Mouse (Mus musculus): ENCODE data around the gene Cenpt. TPM values are rescaled to one million over a fixed set of nuclear protein-coding genes. Genes with fewer than 3 reads are reported as not detected.

Cenpt gene
- polyA plus RNA-seq (2017; shearing (Covaris generic)): 26.4 TPM

GRCm38 (mm10) chr8:105853178-105853577 lies at the start of gene Cenpt:
Cenpt (minus strand) TSS chr8:105853278.

GRCm38 (mm10) chr8:105900180-105900940 lies 47.3 kb upstream of the Cenpt start, which contains the start of gene Pskh1:
Pskh1 (plus strand) TSS chr8:105900441.

GRCm38 (mm10) chr8:105893339-105893738 lies 40.3 kb upstream of the Cenpt start, which contains the start of gene Nrn1l:
Nrn1l (plus strand) TSS chr8:105893567.

GRCm38 (mm10) chr8:105880754-105881520 lies 27.9 kb upstream of the Cenpt start, which contains the start of gene Edc4:
Edc4 (plus strand) TSS chr8:105880881.

GRCm38 (mm10) chr8:105860143-105860981 lies 7.3 kb upstream of the Cenpt start, which contains the start of gene Nutf2:
Nutf2 (plus strand) TSS chr8:105860580.

GRCm38 (mm10) chr8:105854715-105855216 lies 1.7 kb upstream of the Cenpt start, which contains the start of gene Thap11:
Thap11 (plus strand) TSS chr8:105855132.

GRCm38 (mm10) chr8:105826861-105827848 lies 25.9 kb downstream of the Cenpt start, which contains the start of the genes Ranbp10 and Tsnaxip1:
Ranbp10 (minus strand) TSS chr8:105827350.
Tsnaxip1 (plus strand) TSS chr8:105827731.

Other genes starting within 250 kb of the Cenpt start
- 20.5 TPM for gene Ripor1, start 248.0 kb downstream of the Cenpt start, polyA plus RNA-seq (2017; shearing (Covaris generic))
- gene Ctcf, start 216.7 kb downstream of the Cenpt start, polyA plus RNA-seq (2017; shearing (Covaris generic)): 194 TPM
- not detected for gene Agrp, start 215.9 kb downstream of the Cenpt start, polyA plus RNA-seq (2017; shearing (Covaris generic))
- gene Carmil2, start 167.0 kb downstream of the Cenpt start, polyA plus RNA-seq (2017; shearing (Covaris generic)): 129 TPM
- 78.6 TPM for gene Acd, start 152.2 kb downstream of the Cenpt start, polyA plus RNA-seq (2017; shearing (Covaris generic))
- gene Pard6a, start 152.1 kb downstream of the Cenpt start, polyA plus RNA-seq (2017; shearing (Covaris generic)): 16.1 TPM
- gene 4933405L10Rik, start 145.6 kb downstream of the Cenpt start, polyA plus RNA-seq (2017; shearing (Covaris generic)): 0.42 TPM
- 1.1 TPM for gene Enkd1, start 145.1 kb downstream of the Cenpt start, polyA plus RNA-seq (2017; shearing (Covaris generic))
- gene Gfod2, start 94.6 kb downstream of the Cenpt start, polyA plus RNA-seq (2017; shearing (Covaris generic)): 9.0 TPM
- 121 TPM for gene Ranbp10, start 25.9 kb downstream of the Cenpt start, polyA plus RNA-seq (2017; shearing (Covaris generic))
- gene Tsnaxip1, start 25.5 kb downstream of the Cenpt start, polyA plus RNA-seq (2017; shearing (Covaris generic)): not detected
- gene Thap11, start 1.9 kb upstream of the Cenpt start, polyA plus RNA-seq (2017; shearing (Covaris generic)): 30.5 TPM
- gene Nutf2, start 7.3 kb upstream of the Cenpt start, polyA plus RNA-seq (2017; shearing (Covaris generic)): 21.1 TPM
- gene Edc4, start 27.6 kb upstream of the Cenpt start, polyA plus RNA-seq (2017; shearing (Covaris generic)): 101 TPM
- 1.8 TPM for gene Nrn1l, start 40.3 kb upstream of the Cenpt start, polyA plus RNA-seq (2017; shearing (Covaris generic))
- 17.7 TPM for gene Pskh1, start 47.2 kb upstream of the Cenpt start, polyA plus RNA-seq (2017; shearing (Covaris generic))
- 1.4 TPM for gene Ctrl, start 80.6 kb upstream of the Cenpt start, polyA plus RNA-seq (2017; shearing (Covaris generic))
- 159 TPM for gene Psmb10, start 85.2 kb upstream of the Cenpt start, polyA plus RNA-seq (2017; shearing (Covaris generic))
- not detected for gene Lcat, start 90.1 kb upstream of the Cenpt start, polyA plus RNA-seq (2017; shearing (Covaris generic))
- gene Slc12a4, start 112.8 kb upstream of the Cenpt start, polyA plus RNA-seq (2017; shearing (Covaris generic)): 17.0 TPM
- not detected for gene Dpep3, start 126.2 kb upstream of the Cenpt start, polyA plus RNA-seq (2017; shearing (Covaris generic))
- 12.0 TPM for gene Dus2, start 138.1 kb upstream of the Cenpt start, polyA plus RNA-seq (2017; shearing (Covaris generic))
- not detected for gene Dpep2nb, start 152.7 kb upstream of the Cenpt start, polyA plus RNA-seq (2017; shearing (Covaris generic))
- 3.8 TPM for gene Ddx28, start 158.6 kb upstream of the Cenpt start, polyA plus RNA-seq (2017; shearing (Covaris generic))
- gene Nfatc3, start 205.6 kb upstream of the Cenpt start, polyA plus RNA-seq (2017; shearing (Covaris generic)): 142 TPM

Data from naive thymus-derived CD4-positive, alpha-beta T cell, adult 5 months (primary cell).